Mouse (Mus musculus): Measurements from ENCODE around the gene Mettl24. TPM values are rescaled to one million over a fixed set of nuclear protein-coding genes. Genes with fewer than 3 reads are reported as not detected.
"Not testable (repeated sequence)": the region's sequence is repeated elsewhere in the genome, so short reads cannot be mapped to it uniquely, and the experiment has no call there.

The Mettl24 gene
- total RNA-seq, 2 experiments from 2014 or later = 2.2 to 2.6 TPM

- DNase-seq = no peak
Observed at GRCm38 (mm10) chr10:40740696-40741095, 57.6 kb downstream of the Mettl24 start.

DNA sequence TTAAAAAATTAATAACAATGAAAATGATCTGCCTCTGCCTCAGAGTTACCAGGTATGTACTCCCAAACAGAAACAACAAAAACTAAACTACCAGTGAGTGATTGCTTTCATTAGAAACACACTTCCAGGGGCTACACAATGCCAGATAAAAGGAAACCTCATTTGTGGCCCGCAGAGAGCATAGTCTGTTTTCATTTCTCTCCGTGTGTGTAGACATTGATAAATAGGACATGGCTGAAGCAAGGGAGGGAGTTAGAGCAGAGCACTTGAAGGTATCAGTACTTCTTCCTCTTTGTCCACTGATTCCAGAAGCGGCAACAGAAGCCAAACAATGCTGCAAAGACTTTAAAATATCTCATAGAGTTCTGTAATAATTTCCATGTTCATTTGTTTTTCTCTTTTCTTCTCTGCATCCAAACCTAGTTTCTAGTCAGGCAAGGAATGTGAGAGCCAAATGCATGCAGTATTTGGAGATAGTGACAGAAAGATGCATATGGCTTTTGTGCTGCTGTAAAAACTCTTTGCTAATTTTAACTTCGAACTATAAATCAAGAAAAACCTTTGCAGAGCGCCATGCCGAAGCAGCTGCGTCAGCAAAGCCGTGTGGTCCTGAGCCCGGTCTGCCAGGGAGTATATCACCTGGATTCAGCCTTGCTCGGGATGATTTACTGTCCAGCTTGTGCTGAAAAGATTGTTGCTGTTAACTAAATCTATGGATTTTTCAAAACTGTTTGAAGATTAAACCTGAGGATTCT lies 67.4 kb downstream of the Mettl24 start:
- DNase-seq = no peak

DNA sequence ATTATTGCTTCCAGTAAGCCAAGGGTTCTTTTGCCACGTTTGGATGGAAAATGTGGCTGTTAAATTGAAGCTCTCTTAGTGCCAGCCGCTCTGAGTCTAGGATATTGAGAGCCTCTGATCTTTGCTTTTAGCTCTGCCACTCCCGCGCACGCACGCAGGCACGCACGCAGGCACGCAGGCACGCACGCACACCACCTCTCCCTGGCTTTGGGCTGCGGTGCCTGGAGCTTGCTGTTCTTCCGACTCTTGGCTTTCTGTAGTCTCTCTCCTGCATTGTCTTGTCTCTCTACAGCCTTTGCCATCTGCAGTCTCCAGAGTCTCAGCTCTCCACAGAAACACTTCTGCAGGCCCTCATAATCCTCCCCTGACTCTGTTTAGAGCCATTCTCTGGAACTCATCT lies 68.1 kb downstream of the Mettl24 start:
- no peak for DNase-seq

DNA sequence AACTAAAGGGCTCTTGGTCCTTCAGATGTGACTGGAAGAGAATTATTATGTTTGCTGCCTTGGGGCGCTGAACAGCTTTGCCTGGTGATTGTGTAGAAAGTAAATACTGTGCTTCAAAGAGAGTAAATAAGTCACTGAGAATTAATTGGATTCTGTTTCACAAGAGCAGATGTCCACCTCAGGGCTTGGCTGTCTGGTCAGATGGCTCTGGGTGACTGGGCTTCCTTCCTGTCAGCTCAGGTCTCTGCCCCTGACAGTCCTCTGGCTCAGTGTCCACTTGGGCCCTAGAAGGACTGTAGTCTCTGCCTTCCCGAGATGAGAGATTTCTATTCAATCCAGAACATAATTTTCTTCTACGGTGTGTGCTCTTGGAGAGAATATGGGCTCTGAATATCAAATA lies 70.0 kb downstream of the Mettl24 start:
- DNase-seq = no peak

DNA sequence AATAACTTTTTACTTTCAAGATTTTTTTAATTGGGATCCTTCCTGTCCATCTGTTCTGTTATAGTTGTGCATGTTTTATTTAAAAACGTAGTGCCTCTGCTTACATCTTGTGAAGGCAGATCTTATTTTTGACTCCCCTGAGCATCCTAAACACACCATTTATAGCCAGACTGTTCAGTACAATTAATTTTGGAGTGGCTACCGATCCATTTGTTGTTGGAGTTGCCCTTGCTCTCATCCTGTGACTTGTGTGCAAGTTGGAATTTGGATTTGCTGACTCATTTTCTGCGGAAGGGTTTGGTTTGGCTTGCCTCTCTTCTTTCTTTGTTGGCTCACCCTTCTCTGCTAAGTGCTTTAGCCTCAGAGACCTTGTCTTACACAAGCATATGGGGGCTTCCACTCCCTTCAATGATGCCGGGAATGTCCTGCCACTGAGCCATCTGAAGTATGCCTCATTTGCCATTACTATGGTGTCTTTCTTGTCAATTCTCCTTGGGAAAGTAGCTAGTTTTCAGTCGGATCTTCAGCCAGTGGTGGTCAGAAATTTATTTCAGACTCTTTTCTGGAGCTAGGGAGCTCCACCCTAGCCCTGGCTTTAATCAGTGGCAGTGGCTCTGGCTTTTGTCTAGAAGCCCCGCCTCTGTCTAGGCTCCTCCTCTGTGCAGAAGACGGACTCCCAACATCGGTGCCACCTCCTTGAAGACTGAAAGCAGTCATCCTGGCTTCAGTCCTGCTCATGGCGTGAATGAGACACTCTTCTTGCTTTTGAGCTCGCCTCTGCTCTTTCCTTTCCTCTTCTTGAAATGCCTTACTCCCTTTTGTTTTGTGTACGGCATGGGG lies 75.3 kb downstream of the Mettl24 start:
- DNase-seq = peak; percentile 36

DNA sequence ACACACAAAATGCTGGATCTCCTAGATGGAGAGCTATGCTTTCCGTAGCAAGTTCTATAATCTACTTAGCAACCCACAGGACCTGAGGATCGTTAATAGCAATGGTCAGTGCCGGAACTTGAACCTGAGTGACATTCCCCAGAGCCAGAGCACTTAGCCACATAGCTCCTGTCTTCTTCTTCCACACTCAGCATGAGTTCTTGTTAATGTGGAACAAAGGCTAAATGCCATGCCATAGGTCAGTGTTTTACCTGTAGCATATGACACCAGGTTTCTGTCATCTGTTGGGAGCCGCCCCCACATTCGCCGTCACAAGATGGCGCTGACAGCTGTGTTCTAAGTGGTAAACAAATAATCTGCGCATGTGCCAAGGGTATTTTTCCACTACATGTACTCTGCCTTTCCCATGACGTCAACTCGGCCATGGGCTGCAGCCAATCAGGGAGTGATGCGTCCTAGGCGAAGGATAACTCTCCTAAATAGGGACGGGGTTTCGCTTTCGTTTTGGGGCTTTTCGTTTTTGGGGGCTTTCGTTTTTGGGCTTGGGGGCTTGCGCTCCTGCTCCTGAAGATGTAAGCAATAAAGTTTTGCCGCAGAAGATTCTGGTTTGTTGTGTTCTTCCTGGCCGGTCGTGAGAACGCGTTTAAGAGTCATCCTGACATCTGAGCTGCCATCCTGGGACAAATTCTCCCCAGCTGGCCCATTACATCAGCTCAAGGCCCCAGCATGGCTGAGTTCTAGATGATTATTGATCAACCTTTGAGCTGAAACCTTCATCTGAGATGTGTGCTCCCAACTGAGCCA lies 76.5 kb downstream of the Mettl24 start:
- not testable (repeated sequence) for DNase-seq

DNA sequence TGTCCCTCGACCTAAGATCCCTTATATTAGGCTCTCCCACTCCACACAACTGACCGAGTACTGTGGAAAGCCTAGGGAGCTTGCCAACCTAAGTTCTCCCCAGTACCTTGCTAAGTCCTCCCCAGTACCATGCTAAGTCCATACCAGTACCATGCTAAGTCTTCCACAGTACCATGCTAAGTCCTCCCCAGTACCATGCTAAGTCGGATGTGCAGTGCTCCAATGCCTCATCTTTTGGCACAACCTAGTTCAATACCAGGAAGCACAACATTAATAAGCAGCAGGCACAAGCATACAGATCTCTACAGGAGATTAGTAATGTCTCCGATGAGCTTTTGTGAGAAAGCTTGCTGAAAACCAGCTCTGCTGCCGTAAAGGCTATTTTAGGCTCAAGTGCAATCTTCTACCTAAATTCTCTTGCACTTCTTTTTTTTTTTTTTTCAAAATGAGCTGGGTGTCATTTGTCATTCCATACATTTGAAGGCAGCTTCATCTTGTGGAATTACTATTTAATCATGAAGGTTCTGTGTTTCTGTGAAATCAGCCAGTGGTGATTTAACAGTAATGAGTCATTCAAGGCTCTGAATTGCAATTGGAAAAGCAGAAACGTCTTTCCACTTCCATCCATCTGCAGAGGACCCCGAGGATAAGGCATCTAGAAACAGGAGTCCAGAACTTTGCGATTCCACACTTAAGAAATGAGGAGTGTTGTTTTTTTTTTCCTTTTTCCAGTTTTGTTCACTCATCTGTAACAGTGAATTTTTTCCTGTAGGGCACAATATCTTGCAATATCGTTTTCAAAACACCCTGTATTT lies 77.3 kb downstream of the Mettl24 start:
- DNase-seq = no peak

- DNase-seq = no peak
Observed at GRCm38 (mm10) chr10:40761010-40761752, 78.1 kb downstream of the Mettl24 start.

- DNase-seq = no peak
Observed at GRCm38 (mm10) chr10:40762624-40763023, 79.5 kb downstream of the Mettl24 start.

GRCm38 (mm10) chr10:40763084-40763720 lies 80.1 kb downstream of the Mettl24 start:
- no peak for DNase-seq

DNA sequence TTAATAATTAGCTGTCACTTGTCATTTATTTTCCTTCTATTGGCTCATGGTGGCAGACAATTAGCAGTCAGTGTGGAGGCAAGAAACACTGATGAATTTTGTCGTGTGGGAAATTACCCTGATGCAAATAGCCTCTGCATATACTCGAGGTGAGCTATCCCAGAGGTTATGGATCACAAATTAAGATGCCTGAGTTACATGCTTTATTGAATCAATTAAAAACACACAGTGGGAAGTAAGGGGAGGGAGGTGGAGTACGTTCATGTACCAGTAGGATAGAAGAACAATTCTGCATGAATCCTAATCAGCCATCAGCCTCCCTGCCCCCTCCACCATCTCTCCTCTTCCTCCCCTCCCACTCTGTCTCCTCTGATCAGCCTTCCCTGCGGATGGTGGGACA lies 89.2 kb downstream of the Mettl24 start:
- no peak for DNase-seq

DNA sequence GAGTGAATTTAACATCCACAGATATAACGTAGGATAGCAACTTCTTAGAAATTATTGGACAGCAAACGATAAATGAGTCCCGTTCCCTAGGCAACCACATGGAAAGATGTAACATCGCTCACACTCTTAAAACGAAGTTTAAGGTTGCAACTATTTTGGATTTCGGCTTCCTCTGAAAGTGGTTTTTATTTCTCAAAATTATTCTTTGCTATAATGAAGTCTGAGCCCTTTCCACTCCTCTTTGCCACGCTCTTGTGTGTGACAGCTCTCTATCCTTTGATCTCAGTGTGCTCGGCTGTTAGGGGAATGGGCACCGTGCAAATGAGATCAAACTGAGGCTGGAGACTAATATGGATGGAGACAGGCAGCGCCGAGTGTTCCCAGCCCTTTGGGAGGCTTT lies 92.1 kb downstream of the Mettl24 start:
- no peak for DNase-seq

DNA sequence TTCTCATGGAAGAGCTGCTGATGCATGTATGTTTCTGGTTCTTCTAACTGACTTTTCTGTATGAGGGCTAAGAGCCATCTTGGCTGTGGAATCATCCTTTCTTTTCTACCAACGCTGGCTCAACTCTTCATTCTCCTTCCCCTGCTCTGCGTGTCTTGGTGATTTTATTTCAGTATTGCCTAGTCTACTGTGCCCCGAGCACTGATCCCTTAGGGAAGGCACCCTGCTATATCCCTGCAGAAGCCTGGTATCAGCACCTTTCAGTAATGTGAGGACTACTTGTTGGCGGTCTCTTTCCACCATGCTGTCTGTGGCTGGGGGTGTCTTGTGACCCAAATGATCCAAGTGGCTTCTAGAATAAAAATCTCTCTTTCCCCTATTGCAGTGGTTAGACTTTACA lies 92.6 kb downstream of the Mettl24 start:
- no peak for DNase-seq

DNA sequence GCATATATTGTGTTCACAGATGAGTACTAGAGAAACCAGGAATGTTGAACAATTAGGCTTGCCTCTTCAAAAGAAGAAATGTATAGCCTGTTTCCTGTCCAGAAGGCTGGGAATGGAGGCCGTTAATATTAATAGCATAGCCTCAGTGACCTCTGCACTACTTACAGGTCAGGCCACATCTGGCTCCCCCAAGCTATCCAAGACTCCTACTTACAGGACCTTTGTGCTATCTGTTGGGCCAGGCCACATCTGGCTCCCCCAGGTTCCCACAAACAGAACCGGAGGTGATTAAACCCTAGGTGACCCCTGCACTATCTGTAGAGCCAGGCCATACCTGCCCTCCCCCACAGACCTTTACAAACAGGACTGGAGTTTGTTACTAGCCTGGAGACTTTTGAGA lies 94.1 kb downstream of the Mettl24 start:
- no peak for DNase-seq

GRCm38 (mm10) chr10:40778472-40778871 lies 95.4 kb downstream of the Mettl24 start:
- no peak for DNase-seq

DNA sequence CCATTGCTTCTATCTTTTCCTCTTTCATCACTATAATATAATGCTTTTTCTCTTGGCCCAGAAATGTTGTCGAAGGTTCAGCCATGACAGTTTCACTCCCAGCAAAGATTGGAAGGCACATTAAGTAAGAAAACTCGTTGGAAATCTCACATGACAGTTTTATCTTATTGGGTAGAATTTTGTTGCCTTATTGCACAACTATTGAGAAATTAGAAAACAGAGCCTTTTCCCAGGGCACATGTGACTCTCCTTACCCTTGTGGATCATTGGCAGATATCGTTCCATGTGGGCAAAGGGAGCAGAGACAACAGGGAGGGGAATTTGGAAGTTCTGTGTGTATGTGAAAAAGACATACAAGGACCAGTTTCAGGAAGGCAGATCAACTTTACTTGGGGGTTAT lies 107.3 kb downstream of the Mettl24 start:
- DNase-seq = no peak

GRCm38 (mm10) chr10:40792115-40792514 lies 109.0 kb downstream of the Mettl24 start:
- no peak for DNase-seq

GRCm38 (mm10) chr10:40805221-40805620 lies 122.1 kb downstream of the Mettl24 start:
- DNase-seq = no peak

DNA sequence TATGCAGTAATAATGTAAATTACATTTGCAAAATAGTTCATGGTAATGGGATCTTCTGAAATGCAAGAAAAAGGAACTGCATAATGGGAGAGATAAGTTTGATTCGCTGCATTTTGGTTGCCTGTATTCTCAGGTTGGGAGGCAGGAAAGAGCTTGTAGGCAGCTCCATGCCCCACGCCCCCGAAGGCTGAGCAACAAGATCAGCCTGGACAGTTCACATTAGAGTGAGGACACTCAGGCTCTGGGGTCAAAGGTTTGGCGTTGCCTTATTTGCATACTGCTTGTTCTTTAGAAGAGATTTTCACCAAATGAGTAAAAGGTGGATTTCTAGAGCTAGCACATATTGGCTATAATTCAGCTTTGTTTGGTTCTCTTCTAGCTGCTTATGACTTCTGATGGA lies 123.1 kb downstream of the Mettl24 start:
- DNase-seq = no peak

DNA sequence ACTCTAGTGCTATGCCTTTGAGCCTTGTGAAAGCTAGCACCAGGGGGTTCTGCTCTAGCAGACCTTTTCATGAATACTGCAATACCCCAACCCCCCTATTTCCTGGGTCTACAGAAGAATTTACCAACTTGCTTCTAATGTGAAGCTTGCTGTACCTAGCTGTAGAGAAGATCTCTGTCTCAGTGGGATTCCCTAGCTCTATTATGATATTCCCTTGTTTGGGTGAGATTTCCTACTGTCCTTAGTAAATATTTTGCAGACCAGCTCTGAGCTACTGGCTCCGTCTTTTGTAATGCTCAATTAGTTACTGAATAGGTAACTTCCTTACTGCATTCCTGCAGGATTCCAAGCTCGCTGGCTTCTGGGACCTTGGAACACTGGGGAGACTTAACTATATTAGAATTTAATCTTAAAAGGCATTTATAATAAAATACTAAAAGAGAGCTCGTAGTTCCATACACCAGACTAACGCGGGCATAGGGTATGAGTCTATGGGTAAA lies 126.4 kb downstream of the Mettl24 start:
- DNase-seq = not testable (repeated sequence)

- no peak for DNase-seq
Observed at GRCm38 (mm10) chr10:40813627-40814026, 130.5 kb downstream of the Mettl24 start.
